Mouse (Mus musculus) v-Abl transformed pro-B cells (cell line): ENCODE measurements around the gene Gcnt3.

ENCODE experiments used
- in situ Hi-C, 2 experiments: fragments of 400-800 bp; cut with MboI; formaldehyde crosslinking; loops; one replicate each; pipeline ENCODE4 v1.15.1; 2025; ENCODE audit not compliant: unreplicated experiment in 2 of 2

Gene Gcnt3

GRCm38 (mm10) chr9:70047839-70048238 lies 10.0 kb upstream of the Gcnt3 start:
- in situ Hi-C loops = no loop called here

DNA sequence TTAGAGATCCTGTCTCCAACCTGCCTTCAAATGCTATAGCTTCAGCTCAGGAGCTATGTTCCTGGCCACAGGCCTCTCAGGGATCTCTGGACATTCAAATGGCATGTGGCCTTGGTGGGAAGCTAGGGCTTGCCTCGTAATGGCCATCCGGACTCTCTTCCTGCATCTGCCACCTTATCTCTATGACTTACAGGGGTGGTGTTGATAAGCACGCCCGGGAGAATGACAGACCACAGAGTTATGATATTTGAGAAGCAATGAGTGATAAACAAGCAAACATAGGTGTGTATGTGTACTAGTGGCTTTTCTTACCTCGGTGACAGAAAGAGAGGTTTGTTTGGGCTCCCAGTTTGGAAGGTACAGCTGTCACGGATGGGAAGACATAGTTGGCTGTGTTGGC lies 8.4 kb upstream of the Gcnt3 start:
- in situ Hi-C loops = no loop called here

DNA sequence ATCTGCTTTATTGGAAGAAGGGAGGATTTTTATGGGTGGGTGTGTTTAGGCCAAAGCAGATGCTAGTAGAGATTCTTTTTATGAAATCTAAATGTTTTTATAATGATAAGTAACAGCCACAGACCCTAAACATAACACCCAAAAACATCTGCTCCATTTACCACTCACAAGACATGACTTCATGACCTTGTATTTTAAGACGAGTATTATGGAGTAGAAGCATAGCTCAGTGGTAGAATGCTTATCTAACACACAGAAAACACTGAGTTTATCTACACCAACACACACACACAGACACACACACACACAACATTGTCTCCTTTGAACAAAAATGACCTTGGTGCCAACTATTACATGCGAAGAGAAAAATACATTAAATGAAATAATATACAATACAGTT lies 7.0 kb upstream of the Gcnt3 start:
- in situ Hi-C loops = no loop called here

GRCm38 (mm10) chr9:70042935-70043334 lies 5.0 kb upstream of the Gcnt3 start:
- in situ Hi-C loops = no loop called here

- in situ Hi-C loops = no loop called here
Measured at GRCm38 (mm10) chr9:70042137-70042536, 4.2 kb upstream of the Gcnt3 start.

DNA sequence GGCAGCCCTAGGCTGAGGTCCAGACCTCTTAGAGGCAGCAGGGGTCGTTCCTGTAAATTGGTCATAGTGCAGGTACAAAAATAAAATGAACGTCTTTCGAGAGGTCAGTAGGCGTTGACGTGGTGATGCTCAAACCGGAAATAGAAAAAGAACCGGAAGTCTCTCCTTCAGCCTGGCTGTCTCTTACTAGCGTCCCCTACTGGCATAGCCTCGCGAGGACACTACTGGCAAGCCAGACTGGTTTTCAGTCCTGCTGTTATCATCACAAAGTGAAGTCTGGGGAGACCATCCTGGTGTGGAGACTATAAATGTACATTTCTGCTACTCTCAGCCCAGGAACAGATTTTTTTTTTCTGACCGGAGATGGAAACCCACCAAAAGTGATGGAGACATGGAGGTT lies 2.7 kb upstream of the Gcnt3 start:
- in situ Hi-C loops = no loop called here

GRCm38 (mm10) chr9:70039597-70040385 lies 1.9 kb upstream of the Gcnt3 start:
- in situ Hi-C loops = no loop called here

- in situ Hi-C loops = no loop called here
Measured at GRCm38 (mm10) chr9:70036646-70037045, 1.2 kb downstream of the Gcnt3 start.

DNA sequence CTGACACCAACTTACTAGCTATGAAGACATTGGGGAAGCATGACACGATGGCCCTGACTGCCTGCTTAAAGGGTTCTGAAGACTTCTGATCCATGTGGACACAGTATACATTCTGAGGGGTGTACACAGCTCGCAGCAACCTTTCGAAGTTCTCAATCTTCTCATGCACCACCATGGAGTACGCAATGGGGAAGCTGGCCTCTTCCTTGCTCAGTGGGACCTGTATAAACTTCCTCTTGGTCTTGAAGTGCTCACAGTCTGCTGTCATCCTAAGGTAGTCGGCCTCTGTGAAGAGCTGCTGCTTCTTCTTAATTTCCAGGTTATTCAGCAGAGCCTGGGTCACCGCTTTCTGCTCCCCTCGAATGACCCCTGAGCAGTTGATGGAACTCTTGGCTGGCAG lies 3.2 kb downstream of the Gcnt3 start:
- in situ Hi-C loops = no loop called here

- in situ Hi-C loops = no loop called here
Measured at GRCm38 (mm10) chr9:70033056-70033455, 4.8 kb downstream of the Gcnt3 start.

DNA sequence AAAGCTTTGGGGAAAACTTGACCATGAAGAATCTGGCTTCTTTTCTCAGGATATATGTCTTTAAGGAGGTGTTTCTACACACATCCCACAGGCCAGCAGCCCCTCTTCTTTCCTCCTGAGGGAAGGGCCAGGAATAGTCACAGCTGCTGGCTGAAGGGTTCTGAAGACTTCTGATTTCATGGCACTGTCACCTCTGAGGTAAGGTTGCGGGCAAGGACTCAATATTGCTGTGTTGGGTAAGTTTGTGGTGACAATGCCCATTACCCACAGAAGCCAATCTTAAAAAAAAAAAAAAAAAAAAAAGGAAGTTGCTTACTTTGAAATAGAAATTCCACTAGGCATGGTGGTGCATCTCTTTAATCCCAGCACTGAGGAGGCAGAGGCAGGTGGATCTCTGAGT lies 5.7 kb downstream of the Gcnt3 start:
- in situ Hi-C loops = no loop called here

DNA sequence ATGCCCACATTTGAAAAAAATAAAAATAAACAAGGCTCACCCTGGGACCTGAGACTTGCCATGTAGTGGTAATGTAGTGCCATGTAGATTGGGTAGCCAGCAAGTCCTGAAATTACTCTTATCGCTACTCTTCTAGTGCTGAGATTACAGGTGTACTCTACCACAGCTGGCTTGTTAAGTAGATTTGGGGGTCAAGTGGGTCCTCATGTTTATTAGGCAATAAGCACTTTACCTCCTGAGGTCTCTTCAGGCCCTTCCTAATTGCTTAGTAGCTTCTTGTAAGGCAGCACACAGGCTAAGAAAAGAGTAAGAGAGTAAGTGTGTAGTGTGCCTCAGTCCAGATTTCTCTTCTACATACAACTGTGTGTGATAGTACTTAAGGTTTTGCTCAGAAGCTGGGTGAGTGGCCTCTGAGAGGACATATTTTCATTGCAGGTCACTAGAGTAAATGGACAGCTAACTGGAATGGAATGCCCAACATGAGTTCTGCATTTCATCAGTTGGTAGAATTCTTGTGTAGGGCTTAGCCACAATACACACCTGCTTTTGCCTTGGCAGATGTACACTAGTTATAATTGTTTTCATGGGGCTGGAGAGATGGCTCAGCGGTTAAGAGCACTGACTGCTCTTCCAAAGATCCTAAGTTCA lies 12.4 kb downstream of the Gcnt3 start:
- in situ Hi-C loops = loop anchor here in 1 of 2 experiments (5.0 kb wide), 1 partner anchor 52 kb away; no protein-coding TSS in a partner anchor

GRCm38 (mm10) chr9:70024648-70025047 lies 13.2 kb downstream of the Gcnt3 start:
- in situ Hi-C loops = loop anchor here (5.0 to 25.0 kb wide), 2 partner anchors 53 to 563 kb away; no protein-coding TSS in a partner anchor

GRCm38 (mm10) chr9:70023615-70024014 lies 14.3 kb downstream of the Gcnt3 start:
- in situ Hi-C loops = loop anchor here (5.0 to 25.0 kb wide), 2 partner anchors 54 to 564 kb away; no protein-coding TSS in a partner anchor

- in situ Hi-C loops = loop anchor here (5.0 to 25.0 kb wide), 2 partner anchors 55 to 565 kb away; no protein-coding TSS in a partner anchor
Measured at GRCm38 (mm10) chr9:70022083-70022482, 15.8 kb downstream of the Gcnt3 start.

DNA sequence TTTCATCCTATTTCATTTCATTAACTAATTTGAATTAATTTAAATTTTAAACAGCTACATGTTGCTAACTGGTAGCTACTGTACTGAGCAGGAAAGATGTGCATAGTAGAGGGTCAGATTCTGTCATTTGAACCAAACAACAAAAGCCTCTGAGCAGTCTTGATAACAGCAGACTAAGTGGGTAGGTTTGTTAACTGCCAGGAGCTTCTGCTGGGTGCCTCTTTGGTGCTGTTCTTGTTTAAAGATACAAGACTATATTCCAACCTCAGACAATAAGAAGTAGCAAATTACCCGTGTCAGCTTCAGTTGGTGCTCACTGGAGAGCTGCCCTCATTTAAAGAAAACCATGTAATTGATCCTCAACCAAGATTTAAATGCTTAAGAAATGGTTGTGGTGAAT lies 16.3 kb downstream of the Gcnt3 start:
- in situ Hi-C loops = loop anchor here (5.0 to 25.0 kb wide), 2 partner anchors 56 to 566 kb away; no protein-coding TSS in a partner anchor

GRCm38 (mm10) chr9:70018879-70019278 lies 19.0 kb downstream of the Gcnt3 start:
- in situ Hi-C loops = loop anchor here in 1 of 2 experiments (25.0 kb wide), 1 partner anchor 568 kb away; no protein-coding TSS in a partner anchor

DNA sequence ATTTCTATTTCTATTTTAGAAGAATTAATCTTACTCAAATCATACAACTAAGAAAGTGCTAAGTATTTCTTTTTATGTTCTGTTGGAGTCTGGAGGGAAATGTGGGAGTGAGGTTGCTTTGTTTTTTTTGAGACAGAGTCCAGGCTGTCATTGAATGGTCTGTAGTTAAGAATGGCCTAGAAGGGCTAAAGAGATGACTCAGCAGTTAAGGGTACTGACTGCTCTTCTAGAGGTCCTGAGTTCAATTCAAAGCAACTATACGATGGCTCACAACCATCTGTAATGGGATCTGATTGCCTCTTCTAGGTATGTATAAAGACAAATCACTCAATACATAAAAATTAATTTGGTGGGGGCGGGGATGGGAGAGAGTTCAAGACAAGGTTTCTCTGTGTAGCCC lies 22.3 kb downstream of the Gcnt3 start:
- in situ Hi-C loops = loop anchor here in 1 of 2 experiments (25.0 kb wide), 1 partner anchor 572 kb away; no protein-coding TSS in a partner anchor

DNA sequence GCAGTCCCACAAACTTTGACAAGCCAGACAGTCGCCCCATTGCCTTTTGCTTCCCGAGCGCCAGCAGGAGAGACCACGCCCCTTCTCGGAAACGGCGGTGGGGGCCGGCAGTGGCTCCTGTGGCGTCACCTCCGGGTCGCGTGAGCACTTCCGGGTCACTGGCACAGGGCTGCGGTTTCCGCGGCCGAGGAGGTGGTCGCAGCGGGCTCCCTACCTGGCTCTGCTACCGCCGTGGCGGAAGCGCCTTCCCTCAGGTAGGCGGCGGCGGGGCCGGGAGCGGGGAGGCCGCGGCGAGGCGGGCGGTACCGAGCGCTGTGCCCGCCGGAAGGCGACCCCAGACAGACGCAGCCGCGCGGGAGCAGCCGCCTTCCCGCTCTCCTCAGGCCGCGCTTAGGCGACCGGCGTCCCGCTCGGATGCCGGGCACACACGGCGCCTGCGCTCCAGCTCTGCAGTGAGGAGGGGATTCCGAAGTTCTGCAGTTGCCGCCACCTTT lies 25.4 kb downstream of the Gcnt3 start, which contains the start of gene Gtf2a2:
TSS of gene Gtf2a2 (plus strand) at position 143 of the 494 bp plus-strand sequence.
- in situ Hi-C loops = loop anchor here in 1 of 2 experiments (25.0 kb wide), 1 partner anchor 575 kb away; no protein-coding TSS in a partner anchor

- in situ Hi-C loops = loop anchor here in 1 of 2 experiments (25.0 kb wide), 1 partner anchor 576 kb away; no protein-coding TSS in a partner anchor
Measured at GRCm38 (mm10) chr9:70011537-70012407, 26.1 kb downstream of the Gcnt3 start.
